Mouse (Mus musculus): ENCODE results near the gene Atp8a1.

DNA sequence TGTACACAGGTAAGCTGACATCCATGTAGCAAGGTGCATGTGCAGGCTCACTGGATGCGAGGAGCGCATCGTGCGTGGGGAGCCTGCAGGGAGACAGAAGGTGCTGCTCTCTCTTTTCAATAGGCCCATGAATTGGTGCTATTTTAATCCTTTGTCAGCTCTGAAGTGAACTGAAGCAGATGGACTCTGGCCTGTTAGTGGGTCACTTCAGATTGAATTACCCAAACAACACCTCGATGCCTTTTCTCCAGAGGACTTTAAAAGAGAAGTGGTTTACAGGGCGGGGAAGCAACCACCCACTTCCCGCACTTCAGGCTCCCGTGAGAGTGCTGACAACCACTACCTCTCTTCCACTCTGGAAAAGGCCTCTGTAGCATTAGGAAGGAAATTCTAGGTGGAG lies 46.4 kb downstream of the Atp8a1 start:
- no peak for TF ChIP-seq GATA1 (IDR thresholded peaks at IDR 0.05; ENCODE audit: low read length)
- TF ChIP-seq TAL1 (IDR thresholded peaks at IDR 0.05; ENCODE audit: low read length): no peak

All from erythroblast, embryonic 14.5 days (primary cell).